Mouse (Mus musculus): ENCODE measurements around the gene Iqcj. TPM values are rescaled to one million over a fixed set of nuclear protein-coding genes. Genes with fewer than 3 reads are reported as not detected.
"Not testable (repeated sequence)": the region's sequence is repeated elsewhere in the genome, so short reads cannot be mapped to it uniquely, and the experiment has no call there.

Iqcj gene
- polyA plus RNA-seq, 1 experiment, result not detected

DNA sequence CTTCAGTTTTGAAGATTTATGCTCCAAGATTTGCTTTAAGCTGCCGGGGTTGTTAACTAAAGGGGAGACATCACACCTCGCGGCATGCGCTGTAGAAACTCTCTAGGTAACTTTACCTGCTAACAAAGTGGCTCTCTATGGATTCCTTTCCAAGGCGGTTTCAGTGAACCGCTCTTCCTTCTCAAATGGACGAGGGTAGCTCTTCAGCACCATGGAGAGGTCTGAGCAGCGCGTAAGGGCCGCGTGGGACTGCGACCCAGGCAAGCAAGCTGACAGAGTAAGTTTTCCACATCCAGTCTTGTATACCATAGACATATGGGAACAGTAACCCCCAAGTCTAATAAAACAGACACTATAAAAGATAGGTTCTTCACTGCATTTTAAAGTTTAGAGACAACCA, 172.7 kb downstream of the Iqcj start, which contains the start of gene Schip1:
Gene Schip1, plus strand, starts transcription at position 72 of the 400 bp plus-strand sequence.
- no peak for TF ChIP-seq CTCF (IDR thresholded peaks at IDR 0.05; ENCODE audit: extremely low read depth, insufficient read depth, insufficient read length, insufficient replicate concordance)
- TF ChIP-seq POLR2A (IDR thresholded peaks at IDR 0.05; ENCODE audit: low read depth, low read length), result no peak
- H3K27ac ChIP-seq (ENCODE audit: insufficient read depth, low read length), result no peak within 1 kb of the TSS
- DNase-seq (ENCODE audit: low read depth in 1 of 2, low spot score in 2 of 2), result no peak
- H3K36me3 ChIP-seq (ENCODE audit: control insufficient read depth, insufficient read depth, low read length), result no peaks in the 10 kb centered on the region
- no peaks in the 10 kb centered on the region for H3K27me3 ChIP-seq (ENCODE audit: control insufficient read depth, insufficient read depth, low read length)
- no peaks in the 10 kb centered on the region for H3K4me1 ChIP-seq (ENCODE audit: control insufficient read depth, insufficient read depth, insufficient read length)
- 34% methylated on average over 12 of the region's 12 CpGs for WGBS
- no peak within 1 kb of the TSS; the same call in 1 of the 2 replicates for H3K4me3 ChIP-seq (ENCODE audit: extremely low read depth, insufficient read depth, insufficient read length)

DNA sequence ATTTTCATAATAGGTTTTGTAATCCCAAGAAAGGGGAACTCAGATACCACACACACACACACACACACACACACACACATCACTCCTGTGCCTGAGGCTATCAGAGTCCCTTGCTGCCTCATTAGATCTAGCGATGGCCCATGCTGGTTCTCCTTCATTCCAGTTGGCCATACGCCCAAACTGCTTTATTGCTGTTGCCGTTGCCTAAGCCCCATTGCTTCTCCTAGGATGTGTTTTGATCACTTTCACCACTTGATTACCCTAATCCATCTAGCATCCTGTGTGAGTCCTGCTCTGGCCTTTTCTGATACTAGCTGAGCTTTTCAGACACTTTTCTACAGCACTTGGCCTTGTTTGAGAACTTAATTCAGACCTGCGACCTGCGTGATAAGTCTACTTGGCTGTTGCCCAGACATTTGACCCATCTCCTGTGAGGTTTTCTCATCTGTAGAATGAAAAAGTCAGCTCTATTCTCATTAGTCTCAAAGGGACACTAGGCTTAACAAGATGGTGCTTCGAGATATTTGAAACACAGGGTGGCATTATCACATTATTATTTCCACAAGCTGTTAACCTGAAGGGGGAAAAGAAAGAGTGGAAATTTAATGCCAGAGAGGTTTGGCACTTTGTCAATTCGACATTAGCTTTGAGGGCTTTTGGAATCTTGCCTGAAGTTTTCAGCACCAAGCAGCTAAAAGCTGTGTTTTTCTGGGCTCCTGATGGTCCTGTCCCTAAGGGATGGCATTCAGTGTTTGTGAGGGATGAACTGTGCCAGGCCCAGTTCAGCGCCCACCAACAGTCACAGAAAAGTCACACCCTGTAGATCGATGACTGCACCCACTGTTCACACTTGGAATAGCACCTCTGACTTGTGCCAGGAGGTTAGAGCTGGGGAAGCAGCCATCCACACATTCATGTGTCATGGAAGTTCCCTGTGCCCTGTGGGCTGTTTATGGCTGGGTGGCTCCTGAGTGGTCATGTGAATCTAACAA, 179.7 kb downstream of the Iqcj start:
- Histone ChIP-seq H3K27ac (ENCODE audit: insufficient read depth, low read length) (no peak overlapping the region), H3K4me1 (ENCODE audit: control insufficient read depth, insufficient read depth, insufficient read length) (no peaks in the 10 kb centered on the region), H3K36me3 (ENCODE audit: control insufficient read depth, insufficient read depth, low read length) (no peaks in the 10 kb centered on the region), H3K27me3 (ENCODE audit: control insufficient read depth, insufficient read depth, low read length) (no peaks in the 10 kb centered on the region), H3K4me3 (ENCODE audit: extremely low read depth, insufficient read depth, insufficient read length) (no peak overlapping the region)
- TF ChIP-seq POLR2A (IDR thresholded peaks at IDR 0.05; ENCODE audit: low read depth, low read length) (no peak), CTCF (IDR thresholded peaks at IDR 0.05; ENCODE audit: extremely low read depth, insufficient read depth, insufficient read length, insufficient replicate concordance) (no peak)
- no peak for DNase-seq (ENCODE audit: low read depth in 1 of 2, low spot score in 2 of 2)
- 75% methylated on average over 9 of the region's 9 CpGs for WGBS

DNA sequence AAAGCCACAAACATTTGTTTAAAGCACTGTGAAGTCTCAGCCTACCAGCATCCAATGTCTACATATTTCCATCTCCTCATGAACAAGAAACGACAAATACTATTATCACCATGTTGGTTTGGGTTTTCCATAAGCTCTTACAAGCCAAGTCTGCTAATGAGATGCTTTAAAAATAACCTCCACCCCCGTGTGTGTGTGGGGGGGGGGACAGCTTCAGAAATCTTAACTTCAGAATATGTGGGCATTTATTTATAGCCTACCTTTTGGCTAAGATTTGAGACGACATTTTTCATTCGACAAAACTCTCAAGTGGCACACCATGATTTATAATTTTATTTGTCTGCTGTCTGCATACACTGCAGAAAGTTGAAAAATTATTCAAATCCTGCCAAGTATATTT, 185.4 kb downstream of the Iqcj start:
- TF ChIP-seq CTCF (IDR thresholded peaks at IDR 0.05; ENCODE audit: extremely low read depth, insufficient read depth, insufficient read length, insufficient replicate concordance), result no peak
- DNase-seq (ENCODE audit: low read depth in 1 of 2, low spot score in 2 of 2), result no peak
- Histone ChIP-seq H3K36me3 (ENCODE audit: control insufficient read depth, insufficient read depth, low read length) (no peaks in the 10 kb centered on the region), H3K4me3 (ENCODE audit: extremely low read depth, insufficient read depth, insufficient read length) (no peak overlapping the region), H3K4me1 (ENCODE audit: control insufficient read depth, insufficient read depth, insufficient read length) (no peaks in the 10 kb centered on the region), H3K27ac (ENCODE audit: insufficient read depth, low read length) (no peak overlapping the region), H3K27me3 (ENCODE audit: control insufficient read depth, insufficient read depth, low read length) (no peaks in the 10 kb centered on the region)
- WGBS, result 67% methylated on average over 4 of the region's 4 CpGs

DNA sequence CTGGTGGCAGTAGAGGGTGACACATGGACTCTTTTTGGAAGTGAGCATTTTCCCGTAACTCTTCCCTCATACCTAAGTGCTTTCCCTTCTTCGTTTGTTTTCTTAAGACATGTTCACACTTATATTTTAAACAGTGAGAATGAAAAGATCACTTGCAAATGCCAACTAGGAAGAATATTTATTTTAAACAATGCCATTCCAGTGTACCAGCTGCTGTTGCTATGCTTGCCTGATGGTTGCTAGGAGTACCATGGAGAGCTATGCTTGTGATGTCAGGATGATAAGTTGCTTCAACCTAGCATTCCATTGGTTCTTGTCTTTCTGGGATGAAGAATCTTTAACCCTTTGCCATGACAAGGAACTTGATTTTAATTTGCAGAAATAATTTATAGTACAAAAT, 193.0 kb downstream of the Iqcj start:
- no peak overlapping the region for H3K4me3 ChIP-seq (ENCODE audit: extremely low read depth, insufficient read depth, insufficient read length)
- no peak overlapping the region for H3K27ac ChIP-seq (ENCODE audit: insufficient read depth, low read length)
- H3K4me1 ChIP-seq (ENCODE audit: control insufficient read depth, insufficient read depth, insufficient read length), result no peaks in the 10 kb centered on the region
- no peaks in the 10 kb centered on the region for H3K36me3 ChIP-seq (ENCODE audit: control insufficient read depth, insufficient read depth, low read length)
- WGBS, result 90% methylated on average over 2 of the region's 2 CpGs
- no peak for DNase-seq (ENCODE audit: low read depth in 1 of 2, low spot score in 2 of 2)
- TF ChIP-seq POLR2A (IDR thresholded peaks at IDR 0.05; ENCODE audit: low read depth, low read length), result no peak
- no peak for TF ChIP-seq CTCF (IDR thresholded peaks at IDR 0.05; ENCODE audit: extremely low read depth, insufficient read depth, insufficient read length, insufficient replicate concordance)
- no peaks in the 10 kb centered on the region for H3K27me3 ChIP-seq (ENCODE audit: control insufficient read depth, insufficient read depth, low read length)

DNA sequence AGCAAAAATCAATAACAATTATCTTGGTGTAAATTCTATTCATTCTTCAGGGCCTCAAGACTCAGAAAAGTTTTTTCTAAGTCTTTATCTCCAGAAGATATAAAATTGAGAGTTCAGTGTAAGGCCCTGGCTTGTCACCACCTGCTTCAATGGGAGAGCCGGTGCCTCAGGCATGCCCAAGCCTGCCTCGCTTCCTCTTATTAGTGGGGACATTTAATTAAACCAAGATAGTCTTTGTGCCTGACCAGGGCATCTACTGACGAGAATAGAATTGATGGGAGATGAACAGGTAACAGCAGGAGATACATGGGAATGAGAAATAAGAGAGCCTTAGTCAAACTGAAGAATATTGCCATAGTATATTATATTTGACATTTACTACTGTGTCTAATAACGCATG, 200.1 kb downstream of the Iqcj start:
- Histone ChIP-seq H3K4me1 (ENCODE audit: control insufficient read depth, insufficient read depth, insufficient read length) (no peaks in the 10 kb centered on the region), H3K27ac (ENCODE audit: insufficient read depth, low read length) (no peak overlapping the region), H3K27me3 (ENCODE audit: control insufficient read depth, insufficient read depth, low read length) (no peaks in the 10 kb centered on the region), H3K36me3 (ENCODE audit: control insufficient read depth, insufficient read depth, low read length) (no peaks in the 10 kb centered on the region), H3K4me3 (ENCODE audit: extremely low read depth, insufficient read depth, insufficient read length) (no peak overlapping the region)
- TF ChIP-seq POLR2A (IDR thresholded peaks at IDR 0.05; ENCODE audit: low read depth, low read length), result no peak
- no peak for TF ChIP-seq CTCF (IDR thresholded peaks at IDR 0.05; ENCODE audit: extremely low read depth, insufficient read depth, insufficient read length, insufficient replicate concordance)
- WGBS, result 80% methylated on average over 4 of the region's 4 CpGs
- DNase-seq (ENCODE audit: low read depth in 1 of 2, low spot score in 2 of 2), result no peak

DNA sequence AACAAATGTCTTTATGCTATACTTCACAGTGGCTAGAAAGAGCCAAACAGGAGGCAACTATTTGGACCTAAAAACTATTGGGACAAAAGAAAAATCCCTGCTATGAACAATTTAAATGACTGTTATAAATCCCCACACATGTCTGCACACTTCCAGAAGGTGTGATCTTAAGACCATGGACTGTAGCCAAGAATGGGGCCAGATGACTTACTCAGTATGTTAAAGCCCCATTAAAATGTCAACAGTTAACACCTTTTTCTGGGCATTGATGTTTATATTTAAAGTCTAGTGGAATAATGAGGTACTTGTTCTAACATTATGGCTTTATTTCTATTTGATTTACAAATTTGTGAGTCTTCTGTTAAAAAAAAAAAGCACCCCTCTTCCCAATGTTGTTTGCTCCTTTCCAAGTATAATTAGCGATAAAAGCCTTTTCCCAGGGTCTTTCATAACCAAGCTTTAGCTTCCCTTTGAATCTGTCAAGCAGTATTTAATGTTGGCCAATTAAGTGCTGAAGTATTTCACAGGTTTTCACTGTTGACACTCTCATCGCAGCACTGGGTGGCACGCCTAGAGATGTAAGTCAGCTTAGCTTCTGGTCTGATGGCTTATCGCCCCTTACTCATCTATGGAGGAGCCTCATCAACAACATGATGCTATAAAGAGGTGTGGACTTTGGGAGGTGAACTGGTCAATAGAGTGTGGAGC, 204.9 kb downstream of the Iqcj start:
- H3K27me3 ChIP-seq (ENCODE audit: control insufficient read depth, insufficient read depth, low read length), result no peaks in the 10 kb centered on the region
- no peaks in the 10 kb centered on the region for H3K36me3 ChIP-seq (ENCODE audit: control insufficient read depth, insufficient read depth, low read length)
- no peak for TF ChIP-seq POLR2A (IDR thresholded peaks at IDR 0.05; ENCODE audit: low read depth, low read length)
- no peak for TF ChIP-seq CTCF (IDR thresholded peaks at IDR 0.05; ENCODE audit: extremely low read depth, insufficient read depth, insufficient read length, insufficient replicate concordance)
- no peaks in the 10 kb centered on the region for H3K4me1 ChIP-seq (ENCODE audit: control insufficient read depth, insufficient read depth, insufficient read length)
- 80% methylated on average over 4 of the region's 4 CpGs for WGBS
- DNase-seq (ENCODE audit: low read depth in 1 of 2, low spot score in 2 of 2), result no peak
- H3K27ac ChIP-seq (ENCODE audit: insufficient read depth, low read length), result no peak overlapping the region
- no peak overlapping the region for H3K4me3 ChIP-seq (ENCODE audit: extremely low read depth, insufficient read depth, insufficient read length)

DNA sequence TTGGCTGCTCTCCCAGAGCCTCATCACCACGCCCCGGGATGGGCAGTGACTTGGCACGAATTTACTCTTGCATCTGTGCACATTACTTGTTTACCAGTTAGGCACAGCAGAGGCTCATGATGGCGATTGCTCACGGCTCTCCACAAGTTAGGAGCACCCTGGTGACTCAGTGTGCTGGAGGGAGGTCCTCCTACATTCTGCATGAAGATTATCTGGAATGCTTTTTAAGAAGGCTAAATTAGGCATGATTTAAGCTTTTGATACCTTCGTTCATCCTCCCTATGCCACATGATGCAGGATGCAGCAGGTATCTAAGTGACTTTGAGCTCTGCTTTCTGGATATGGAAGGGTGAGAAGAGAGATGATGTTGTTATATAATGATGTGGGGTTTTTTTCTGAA, 207.5 kb downstream of the Iqcj start:
- WGBS, result 83% methylated on average over 6 of the region's 6 CpGs
- not testable (repeated sequence) for H3K27me3 ChIP-seq (ENCODE audit: control insufficient read depth, insufficient read depth, low read length)

More for the DNA sequence above, 207.5 kb downstream of the Iqcj start:
- not testable (repeated sequence) for H3K36me3 ChIP-seq (ENCODE audit: control insufficient read depth, insufficient read depth, low read length); H3K4me1 ChIP-seq (ENCODE audit: control insufficient read depth, insufficient read depth, insufficient read length); DNase-seq (ENCODE audit: low read depth in 1 of 2, low spot score in 2 of 2); H3K27ac ChIP-seq (ENCODE audit: insufficient read depth, low read length); H3K4me3 ChIP-seq (ENCODE audit: extremely low read depth, insufficient read depth, insufficient read length)

Measured in spleen, adult 2 months (tissue).